Mouse (Mus musculus) olfactory bulb, adult 2 months (tissue): ENCODE results near the gene Tbx18. TPM values are rescaled to one million over a fixed set of nuclear protein-coding genes. Genes with fewer than 3 reads are reported as not detected.

Experiments used
- H3K27ac ChIP-seq: fragments of 200-500 bp; 2 replicates; pipeline ENCODE4 v1.5.1; 2012; ENCODE audit warnings: low read depth, low read length; ENCODE audit not compliant: insufficient read depth
- H3K4me1 ChIP-seq: fragments of 200-500 bp; 2 replicates; pipeline ENCODE4 v1.6.1; 2012; ENCODE audit warnings: low read length; ENCODE audit not compliant: control insufficient read depth, insufficient read depth
- H3K4me3 ChIP-seq: fragments of 200-500 bp; 2 replicates; pipeline ENCODE4 v1.5.1; 2012; ENCODE audit warnings: mild to moderate bottlenecking, low read depth, low read length, moderate library complexity; ENCODE audit not compliant: insufficient read depth
- CTCF ChIP-seq: fragments of 200-500 bp; IDR thresholded peaks from 2 replicates; pipeline ENCODE4 v1.5.1; 2012; ENCODE audit warnings: low read depth, mild to moderate bottlenecking, low read length, moderate library complexity; ENCODE audit not compliant: insufficient read depth
- POLR2A ChIP-seq: fragments of 200-500 bp; IDR thresholded peaks from 2 replicates; pipeline ENCODE4 v1.6.1; 2012; ENCODE audit warnings: mild to moderate bottlenecking, low read depth, low read length, moderate library complexity; ENCODE audit not compliant: insufficient read depth
- WGBS: fragments of 180-500 bp; shearing (Covaris S2); methylation state at CpG from one replicate; pipeline ENCODE4 v1.1.7; 2018; 5-methylcytosine and 5-hydroxymethylcytosine counted together
- polyA plus RNA-seq: library from polyadenylated mRNA; stranded (reverse); fragments of >200 nt; gene quantifications from 2 replicates; pipeline ENCODE4 v1.2.4, GENCODE M21; 2012; ENCODE audit warnings: low replicate concordance; ENCODE audit not compliant: missing spikeins, insufficient read depth, insufficient read length

The Tbx18 gene
- polyA plus RNA-seq, 1 experiment, result not detected

GRCm38 (mm10) chr9:87727155-87727953 is 3.7 kb downstream of the Tbx18 start:
- no peak overlapping the region for H3K27ac ChIP-seq
- TF ChIP-seq CTCF (no peak), POLR2A (no peak)
- no peak overlapping the region for H3K4me3 ChIP-seq
- H3K4me1 ChIP-seq, result peaks cover 12% of the 10 kb centered on the region
- 10% methylated on average over 12 of the region's 12 CpGs for WGBS

DNA sequence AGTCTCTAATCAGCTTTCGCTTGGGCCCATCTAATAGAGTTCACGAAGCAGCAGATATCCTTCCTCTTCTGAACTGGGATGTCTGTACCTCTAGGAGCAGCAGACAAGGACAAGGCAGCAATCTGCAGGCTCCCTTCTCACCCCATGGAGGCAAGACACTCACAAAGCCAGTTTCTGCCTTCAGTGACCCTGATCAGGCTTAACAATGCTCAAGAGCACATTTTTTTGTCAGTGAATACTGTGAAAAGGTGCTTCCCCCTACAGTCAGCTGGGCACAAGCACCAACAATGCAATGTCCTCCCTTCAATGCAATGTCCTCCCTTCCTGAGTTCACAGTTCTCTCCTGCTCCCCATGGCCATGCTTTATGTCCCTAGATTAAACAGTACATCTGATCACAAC is 9.3 kb downstream of the Tbx18 start:
- no peak overlapping the region for H3K27ac ChIP-seq
- H3K4me3 ChIP-seq, result no peak overlapping the region
- no peak for TF ChIP-seq CTCF
- no peak for TF ChIP-seq POLR2A
- 43% methylated on average over 2 of the region's 2 CpGs for WGBS
- H3K4me1 ChIP-seq, result no peaks in the 10 kb centered on the region

- 74% methylated on average over 4 of the region's 4 CpGs for WGBS
- TF ChIP-seq CTCF, result no peak
- no peak for TF ChIP-seq POLR2A
These were observed 20.7 kb downstream of the Tbx18 start for GRCm38 (mm10) chr9:87710360-87710759.

DNA sequence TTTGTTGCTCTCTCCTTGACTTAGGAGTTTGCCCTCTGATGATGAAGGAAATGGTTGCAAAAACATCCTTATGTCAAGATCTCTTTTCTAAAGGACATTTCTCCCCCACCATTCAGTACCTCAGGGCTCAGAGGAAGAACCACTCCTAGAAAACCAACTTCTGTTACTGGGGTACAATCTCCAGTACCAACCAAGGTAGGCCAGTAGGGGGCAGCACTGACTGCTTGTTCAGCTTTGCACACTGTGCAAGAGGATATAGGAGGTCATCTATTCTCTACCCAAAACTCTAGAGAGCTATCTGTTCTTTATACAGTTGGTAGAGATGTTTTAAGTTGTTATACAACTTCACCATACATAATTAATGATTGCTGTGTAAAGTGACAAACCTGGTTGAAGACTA is 22.9 kb downstream of the Tbx18 start:
- no peak overlapping the region for H3K4me3 ChIP-seq
- no peak for TF ChIP-seq CTCF
- no peak for TF ChIP-seq POLR2A
- no peaks in the 10 kb centered on the region for H3K4me1 ChIP-seq
- no peak overlapping the region for H3K27ac ChIP-seq

More at GRCm38 (mm10) chr9:87710360-87710759, 20.7 kb downstream of the Tbx18 start:
- Histone ChIP-seq H3K27ac (no peak overlapping the region), H3K4me1 (no peaks in the 10 kb centered on the region), H3K4me3 (no peak overlapping the region)

DNA sequence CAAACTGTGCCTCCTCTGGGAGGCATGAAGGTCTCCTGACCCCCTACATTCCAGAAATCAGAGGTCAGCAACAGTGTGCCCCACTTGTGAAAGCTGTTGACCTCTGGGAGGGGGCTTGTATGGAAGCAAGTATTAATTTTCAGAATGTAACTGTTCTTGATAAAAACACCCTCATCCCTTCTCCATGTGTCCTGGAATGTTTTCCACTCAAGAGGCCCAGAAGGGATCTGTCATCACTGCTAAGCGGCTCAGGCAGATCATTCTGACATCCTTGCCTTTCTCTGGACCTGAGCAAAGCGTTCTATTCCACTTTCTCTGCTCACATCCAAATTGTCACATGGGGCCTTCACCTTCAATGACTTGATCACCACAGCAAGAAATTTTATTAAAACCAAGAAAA is 28.8 kb downstream of the Tbx18 start:
- Histone ChIP-seq H3K27ac (no peak overlapping the region), H3K4me3 (no peak overlapping the region), H3K4me1 (no peaks in the 10 kb centered on the region)
- TF ChIP-seq CTCF, result no peak
- TF ChIP-seq POLR2A, result no peak
- 92% methylated on average over 2 of the region's 2 CpGs for WGBS

DNA sequence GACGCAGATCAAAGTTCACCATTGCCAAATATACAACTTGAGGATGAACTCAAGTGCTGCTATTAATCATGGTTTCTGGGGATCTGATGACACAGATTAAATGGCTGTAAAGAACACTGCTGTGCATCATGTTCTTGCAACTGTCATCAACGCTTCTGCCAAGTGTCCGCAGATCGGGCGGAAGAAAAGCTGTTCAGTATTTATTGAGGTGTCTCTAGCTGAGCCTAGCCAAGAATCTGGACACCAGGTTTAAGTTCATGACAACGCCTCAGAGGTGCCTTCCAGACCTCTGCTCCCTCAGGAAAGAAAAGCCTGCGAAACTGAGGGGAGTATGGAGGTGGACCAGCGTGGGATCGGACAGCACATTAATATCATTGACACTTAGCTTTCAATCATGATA is 44.1 kb downstream of the Tbx18 start:
- no peak for TF ChIP-seq CTCF
- TF ChIP-seq POLR2A, result no peak
- 92% methylated on average over 9 of the region's 9 CpGs for WGBS

GRCm38 (mm10) chr9:87682247-87682646 is 48.8 kb downstream of the Tbx18 start:
- Histone ChIP-seq H3K4me1 (no peaks in the 10 kb centered on the region), H3K4me3 (no peak overlapping the region), H3K27ac (no peak overlapping the region)
- 73% methylated on average over 11 of the region's 11 CpGs for WGBS
- TF ChIP-seq CTCF (no peak), POLR2A (no peak)

More for the DNA sequence above, 44.1 kb downstream of the Tbx18 start:
- Histone ChIP-seq H3K4me3 (no peak overlapping the region), H3K27ac (no peak overlapping the region), H3K4me1 (no peaks in the 10 kb centered on the region)
